Mouse (Mus musculus) limb, embryonic 15.5 days (tissue): ENCODE measurements around the gene Plcl2. TPM values are rescaled to one million over a fixed set of nuclear protein-coding genes. Genes with fewer than 3 reads are reported as not detected.
A peak's percentile ranks its signal among the peaks of the same experiment; 100 is the strongest.

Experiments used
- ATAC-seq: fragments of 200-750 bp; cut with Nextera tagmentation; 2 replicates; pipeline ENCODE4 v1.8.0; 2017; ENCODE audit warnings: low read depth, moderate TSS enrichment; ENCODE audit not compliant: insufficient number of reproducible peaks, low FRiP score, low TSS enrichment
- H3K27ac ChIP-seq: fragments of 300-500 bp; sonication (generic); 2 replicates; pipeline ENCODE4 v1.5.1; 2015; ENCODE audit warnings: moderate library complexity, mild to moderate bottlenecking, inconsistent platforms
- H3K27me3 ChIP-seq: fragments of 300-500 bp; sonication (generic); 2 replicates; pipeline ENCODE4 v1.6.1; 2015; ENCODE audit warnings: inconsistent platforms
- H3K36me3 ChIP-seq: fragments of 300-500 bp; sonication (generic); 2 replicates; pipeline ENCODE4 v1.6.1; 2015; ENCODE audit warnings: inconsistent platforms
- H3K4me1 ChIP-seq: fragments of 300-500 bp; sonication (generic); 2 replicates; pipeline ENCODE4 v1.6.1; 2015; ENCODE audit warnings: inconsistent platforms
- H3K4me2 ChIP-seq: fragments of 300-500 bp; sonication (generic); 2 replicates; pipeline ENCODE4 v1.6.1; 2015; ENCODE audit warnings: mild to moderate bottlenecking, inconsistent platforms
- H3K4me3 ChIP-seq: fragments of 300-500 bp; sonication (generic); 2 replicates; pipeline ENCODE4 v1.5.1; 2015; ENCODE audit warnings: mild to moderate bottlenecking, inconsistent platforms
- H3K9ac ChIP-seq: fragments of 300-500 bp; sonication (generic); 2 replicates; pipeline ENCODE4 v1.6.1; 2015; ENCODE audit warnings: inconsistent platforms
- H3K9me3 ChIP-seq: fragments of 300-500 bp; sonication (generic); 2 replicates; pipeline ENCODE4 v1.6.1; 2016; ENCODE audit warnings: inconsistent platforms
- WGBS: fragments of 180-500 bp; shearing (Covaris S2); methylation state at CpG from one replicate; pipeline ENCODE4 v1.1.7; 2015; 5-methylcytosine and 5-hydroxymethylcytosine counted together
- polyA plus RNA-seq: library from polyadenylated mRNA; unstranded; fragments of >200 nt; fragmentation: Nextera tagmentation; extraction: Ambion mirVana; gene quantifications from 2 replicates; pipeline ENCODE4 v1.2.1, GENCODE M21; 2015

The Plcl2 gene
- polyA plus RNA-seq, 1 experiment from 2014 or later = 3.1 TPM

DNA sequence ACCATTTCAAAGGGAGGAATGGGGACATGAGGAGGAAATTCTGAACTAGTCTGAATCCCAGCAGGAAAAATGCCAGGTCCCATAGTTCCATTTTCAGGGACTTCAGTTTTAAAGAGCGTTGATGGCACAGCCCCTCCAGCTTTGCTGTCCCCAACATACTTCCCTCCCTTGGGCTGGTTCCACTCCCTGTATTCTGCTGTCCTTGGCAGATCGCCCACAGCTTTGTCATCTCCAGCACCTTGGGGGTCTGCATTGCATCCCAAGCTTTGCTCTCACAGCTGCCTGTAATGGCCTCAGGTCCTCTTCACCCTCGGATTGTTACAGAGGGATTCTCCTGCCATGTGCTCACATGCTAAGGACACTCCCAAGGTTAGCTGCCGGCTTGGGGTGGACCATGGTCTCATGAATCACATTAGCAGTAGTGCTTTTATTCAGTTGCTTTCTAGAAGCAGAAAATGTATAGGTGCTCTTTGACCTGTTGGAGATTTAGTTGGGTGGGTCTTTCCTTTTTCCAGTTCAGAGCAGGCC lies 159.5 kb downstream of the Plcl2 start:
- Histone ChIP-seq H3K9me3 (no peaks in the 10 kb centered on the region), H3K4me1 (no peaks in the 10 kb centered on the region), H3K27ac (no peak overlapping the region), H3K4me3 (no peak overlapping the region), H3K9ac (no peak overlapping the region), H3K27me3 (no peaks in the 10 kb centered on the region), H3K4me2 (no peak overlapping the region), H3K36me3 (no peaks in the 10 kb centered on the region)
- ATAC-seq = no peak
- WGBS = 81% methylated on average over 4 of the region's 4 CpGs

DNA sequence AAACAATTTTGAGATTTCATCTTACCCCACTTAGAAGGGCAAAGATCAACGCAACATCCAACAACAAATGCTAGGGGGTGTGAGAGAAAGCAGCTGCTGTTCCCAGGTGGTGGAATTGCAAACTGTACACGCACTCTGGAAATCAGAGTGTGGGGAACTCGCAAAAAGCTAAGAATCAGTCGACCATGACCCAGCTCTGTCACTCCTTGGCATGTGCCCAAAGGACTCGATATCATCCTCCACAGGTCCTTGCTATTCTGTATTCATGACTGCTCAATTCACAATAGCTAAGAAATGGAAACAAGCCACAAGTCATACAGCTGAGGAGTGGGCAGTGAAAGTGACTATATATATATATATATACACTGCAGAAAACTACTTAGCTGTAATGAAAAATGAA lies 162.2 kb downstream of the Plcl2 start:
- no peak overlapping the region for H3K9ac ChIP-seq
- H3K36me3 ChIP-seq = no peaks in the 10 kb centered on the region
- ATAC-seq = no peak
- H3K27me3 ChIP-seq = no peaks in the 10 kb centered on the region
- H3K4me2 ChIP-seq = no peak overlapping the region
- no peaks in the 10 kb centered on the region for H3K9me3 ChIP-seq
- no peak overlapping the region for H3K27ac ChIP-seq
- no peaks in the 10 kb centered on the region for H3K4me1 ChIP-seq
- 77% methylated on average over 5 of the region's 5 CpGs for WGBS
- H3K4me3 ChIP-seq = no peak overlapping the region

DNA sequence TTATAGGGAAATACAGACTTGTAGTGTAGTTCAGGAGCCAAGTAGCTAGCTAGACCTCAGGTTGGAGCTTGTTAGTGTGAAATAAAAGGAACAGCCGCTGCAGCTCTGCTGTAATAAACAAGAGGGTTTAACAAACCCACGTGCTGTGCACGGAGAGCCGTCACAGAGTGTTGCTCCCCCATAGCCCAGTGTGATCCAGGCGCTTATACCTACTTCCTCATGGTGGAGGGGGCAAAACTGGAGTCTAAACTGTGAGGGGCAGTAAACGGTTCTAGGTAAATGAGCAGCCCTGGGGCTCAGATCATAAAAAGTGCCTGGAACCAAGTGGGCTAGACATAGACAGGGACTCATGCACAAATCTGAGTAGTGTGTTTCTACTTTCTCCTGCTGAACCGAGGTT lies 165.4 kb downstream of the Plcl2 start:
- Histone ChIP-seq H3K9me3 (no peaks in the 10 kb centered on the region), H3K27me3 (no peaks in the 10 kb centered on the region), H3K36me3 (no peaks in the 10 kb centered on the region), H3K4me1 (peaks cover 17% of the 10 kb centered on the region; the same call in 1 of the 2 replicates), H3K27ac (no peak overlapping the region), H3K9ac (no peak overlapping the region), H3K4me2 (no peak overlapping the region), H3K4me3 (no peak overlapping the region)
- 33% methylated on average over 7 of the region's 7 CpGs for WGBS
- ATAC-seq = no peak

DNA sequence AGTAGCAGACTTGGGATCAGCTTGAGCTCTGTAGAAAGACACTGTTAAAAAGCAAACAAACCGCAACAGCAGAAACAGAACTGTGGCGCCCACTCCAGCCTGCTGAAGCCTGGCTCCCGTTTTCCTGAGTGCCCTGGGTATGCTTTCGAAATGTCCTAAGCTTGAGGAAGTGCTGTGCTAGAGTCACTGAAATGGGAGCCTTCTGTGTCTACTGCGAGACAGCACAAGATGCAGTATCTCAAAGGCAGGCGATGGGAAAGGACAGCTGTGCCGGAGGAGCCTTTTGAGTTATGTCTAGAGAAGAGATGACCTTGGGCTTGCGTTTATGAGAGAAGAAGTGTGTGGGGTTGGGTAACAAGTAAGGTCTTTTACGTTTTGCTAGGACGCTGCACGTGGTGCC lies 166.0 kb downstream of the Plcl2 start:
- Histone ChIP-seq H3K4me3 (no peak overlapping the region), H3K36me3 (no peaks in the 10 kb centered on the region), H3K9me3 (no peaks in the 10 kb centered on the region), H3K9ac (no peak overlapping the region), H3K27me3 (no peaks in the 10 kb centered on the region), H3K4me2 (no peak overlapping the region), H3K4me1 (peaks cover 17% of the 10 kb centered on the region; the same call in 1 of the 2 replicates), H3K27ac (no peak overlapping the region)
- WGBS = 73% methylated on average over 11 of the region's 11 CpGs
- no peak for ATAC-seq

DNA sequence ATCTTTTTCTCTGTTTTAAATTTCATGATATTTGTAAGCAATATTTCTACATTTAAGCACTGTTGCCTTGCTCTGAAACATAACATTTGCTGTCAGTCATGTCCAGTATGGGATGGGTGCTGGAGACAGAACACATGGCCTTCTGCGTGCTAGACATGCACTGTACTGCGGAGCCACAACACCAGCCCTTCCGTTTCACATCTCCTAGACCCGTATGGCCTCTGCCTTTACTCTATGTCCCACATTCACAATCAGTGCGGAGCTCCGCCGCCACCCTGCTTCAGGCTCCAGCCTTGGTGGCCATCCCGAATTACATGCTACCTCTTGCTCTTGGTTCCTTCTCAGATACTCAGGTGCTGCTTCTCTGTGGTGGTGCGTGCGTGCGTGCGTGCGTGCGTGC lies 168.1 kb downstream of the Plcl2 start:
- Histone ChIP-seq H3K9ac (no peak overlapping the region), H3K9me3 (no peaks in the 10 kb centered on the region), H3K27ac (no peak overlapping the region), H3K36me3 (no peaks in the 10 kb centered on the region), H3K4me2 (0 out of 2 replicates have a peak overlapping the region, but pooled peaks have one; percentile 25), H3K27me3 (no peaks in the 10 kb centered on the region), H3K4me3 (no peak overlapping the region), H3K4me1 (peaks cover 17% of the 10 kb centered on the region; the same call in 1 of the 2 replicates)
- ATAC-seq = no peak
- 83% methylated on average over 14 of the region's 14 CpGs for WGBS

DNA sequence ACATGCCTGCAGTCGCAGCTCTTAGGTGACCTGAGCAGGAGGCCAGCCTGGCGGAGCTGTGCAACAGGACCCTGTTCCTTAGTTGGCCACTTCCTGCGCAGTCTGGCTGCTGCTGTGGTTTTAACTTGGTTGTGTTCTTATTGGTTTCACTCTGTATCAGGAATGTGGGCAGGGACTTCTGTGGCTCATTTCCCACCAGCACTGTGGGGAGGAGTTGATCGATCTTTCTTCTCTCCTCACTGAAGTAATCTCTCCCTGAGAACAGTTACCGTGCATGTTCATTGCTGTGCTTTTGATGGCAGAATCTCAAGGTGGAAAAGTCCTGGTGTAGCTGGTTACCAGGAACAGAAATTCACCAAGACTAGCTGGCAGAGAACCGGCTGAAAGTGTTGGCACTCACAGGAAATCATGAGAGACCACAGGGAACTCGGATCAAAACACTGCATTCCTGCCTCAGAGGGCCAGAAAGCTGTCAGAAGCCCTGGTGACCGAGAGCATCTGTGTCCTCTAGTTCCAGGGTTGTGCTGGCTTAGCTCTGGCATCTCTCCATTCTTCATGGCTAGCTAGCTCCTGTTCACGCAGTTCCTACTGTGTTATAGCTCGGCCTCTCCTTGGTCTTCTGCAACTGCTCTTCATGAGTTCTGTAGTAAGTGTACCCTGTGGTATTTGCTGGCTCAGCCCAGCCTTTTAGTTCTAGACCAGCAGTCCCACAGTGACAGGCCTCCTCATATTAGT lies 168.9 kb downstream of the Plcl2 start:
- Histone ChIP-seq H3K36me3 (no peaks in the 10 kb centered on the region), H3K27ac (peak overlapping the region; percentile 76), H3K4me1 (peaks cover 17% of the 10 kb centered on the region; the same call in 1 of the 2 replicates), H3K27me3 (no peaks in the 10 kb centered on the region), H3K4me2 (peak overlapping the region; percentile 25), H3K4me3 (0 out of 2 replicates have a peak overlapping the region, but pooled peaks have one; percentile 3), H3K9me3 (no peaks in the 10 kb centered on the region), H3K9ac (no peak overlapping the region)
- ATAC-seq = peak; percentile 45; the same call in 1 of the 2 replicates
- 28% methylated on average over 10 of the region's 10 CpGs for WGBS

DNA sequence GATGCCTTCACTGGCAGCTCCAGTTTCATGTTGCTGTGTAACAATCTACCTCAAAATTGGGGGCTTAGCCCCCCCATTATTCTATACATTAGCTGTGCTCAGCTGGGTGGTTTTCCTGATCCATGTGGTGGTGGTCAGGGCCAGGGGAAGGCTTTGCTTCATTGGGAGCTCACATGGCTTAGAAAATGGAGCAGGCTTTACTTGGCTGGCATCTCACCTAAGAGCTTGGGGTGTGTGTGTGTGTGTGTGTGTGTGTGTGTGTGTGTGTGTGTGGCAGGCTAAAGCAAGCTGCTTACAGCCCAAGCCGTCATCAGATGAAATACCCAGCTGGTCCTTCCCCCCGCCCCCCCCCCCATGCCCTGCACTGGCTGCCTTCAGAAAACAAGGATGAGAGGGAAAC lies 169.5 kb downstream of the Plcl2 start:
- H3K27ac ChIP-seq = peak overlapping the region; percentile 76
- 39% methylated on average over 2 of the region's 2 CpGs for WGBS
- no peaks in the 10 kb centered on the region for H3K27me3 ChIP-seq
- H3K4me1 ChIP-seq = peaks cover 17% of the 10 kb centered on the region; the same call in 1 of the 2 replicates
- no peak overlapping the region for H3K4me3 ChIP-seq
- H3K4me2 ChIP-seq = no peak overlapping the region
- H3K36me3 ChIP-seq = no peaks in the 10 kb centered on the region
- no peak overlapping the region for H3K9ac ChIP-seq
- no peaks in the 10 kb centered on the region for H3K9me3 ChIP-seq
- 0 out of 2 replicates have a peak, but pooled peaks have one; percentile 21 for ATAC-seq

DNA sequence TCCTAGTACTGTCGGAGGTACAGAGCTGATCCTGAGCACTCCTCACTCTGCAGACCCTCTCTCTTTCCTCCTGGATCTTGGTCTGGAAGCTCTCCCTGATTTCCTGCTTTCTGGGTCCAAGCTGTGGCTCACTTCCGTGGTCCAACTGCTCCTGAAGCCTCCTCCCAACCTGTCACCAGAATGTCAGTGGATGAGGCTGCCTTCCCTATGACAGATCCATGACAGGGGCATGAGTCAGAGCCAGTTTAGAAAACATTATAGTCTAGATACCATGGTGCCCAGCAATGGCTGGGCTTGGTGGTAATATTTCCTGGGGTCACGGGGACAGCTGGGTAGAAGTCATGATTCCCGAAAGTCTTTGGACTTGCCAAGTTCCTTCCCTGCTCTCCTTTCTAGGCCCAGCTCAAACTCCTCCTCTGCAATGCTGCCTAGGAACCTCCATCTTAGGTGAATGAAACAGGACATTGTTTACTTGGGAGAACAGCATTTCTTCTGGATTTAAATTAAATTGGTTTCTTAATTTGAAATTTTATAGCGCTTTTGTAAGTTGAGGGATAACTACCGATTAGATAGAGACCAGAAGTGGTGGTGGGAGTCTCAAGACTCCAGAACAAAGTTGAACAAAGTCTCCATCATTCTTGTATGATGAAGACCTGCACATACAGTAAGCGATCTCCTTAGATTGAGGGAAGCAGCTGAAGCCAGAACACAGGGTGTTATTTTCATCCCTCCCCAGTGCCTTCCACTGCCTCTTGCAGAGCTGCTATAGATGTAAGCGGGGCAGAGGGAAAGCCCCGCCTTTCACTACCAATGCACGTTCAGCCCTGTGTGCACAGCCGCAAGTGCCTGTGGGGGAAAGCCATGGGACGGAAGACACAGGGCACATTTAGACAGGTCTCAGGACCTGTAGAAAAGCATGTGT lies 170.7 kb downstream of the Plcl2 start:
- H3K27me3 ChIP-seq = no peaks in the 10 kb centered on the region
- H3K4me1 ChIP-seq = peaks cover 17% of the 10 kb centered on the region; the same call in 1 of the 2 replicates
- H3K36me3 ChIP-seq = no peaks in the 10 kb centered on the region
- H3K9me3 ChIP-seq = no peaks in the 10 kb centered on the region
- 80% methylated on average over 12 of the region's 12 CpGs for WGBS
- H3K9ac ChIP-seq = no peak overlapping the region
- no peak overlapping the region for H3K4me2 ChIP-seq
- ATAC-seq = no peak
- H3K27ac ChIP-seq = no peak overlapping the region
- H3K4me3 ChIP-seq = no peak overlapping the region

DNA sequence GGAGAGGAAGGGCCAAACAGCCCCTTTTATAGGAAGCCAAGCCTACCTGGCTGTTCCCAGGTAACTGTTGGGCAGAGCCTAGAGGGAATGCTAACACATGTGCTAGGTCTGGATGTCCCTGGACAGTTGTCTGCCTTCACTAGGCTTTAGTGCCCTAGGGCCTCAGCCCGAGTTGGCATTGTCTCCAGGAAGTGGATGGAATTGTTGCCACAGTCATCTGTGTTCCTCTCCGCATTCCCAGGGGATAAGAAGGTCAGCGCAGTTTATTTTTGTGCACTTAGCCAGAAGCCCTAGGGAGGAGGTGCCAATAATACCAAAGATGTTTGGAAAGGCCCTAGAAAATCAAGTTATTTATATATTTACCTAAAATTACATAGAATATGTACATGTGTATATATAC lies 173.5 kb downstream of the Plcl2 start:
- WGBS = 76% methylated on average over 3 of the region's 3 CpGs
- H3K27ac ChIP-seq = no peak overlapping the region
- H3K4me1 ChIP-seq = peaks cover 12% of the 10 kb centered on the region; the same call in 1 of the 2 replicates
- no peaks in the 10 kb centered on the region for H3K9me3 ChIP-seq
- no peak overlapping the region for H3K9ac ChIP-seq
- no peak for ATAC-seq
- H3K36me3 ChIP-seq = no peaks in the 10 kb centered on the region
- no peak overlapping the region for H3K4me3 ChIP-seq
- H3K27me3 ChIP-seq = no peaks in the 10 kb centered on the region
- H3K4me2 ChIP-seq = no peak overlapping the region

DNA sequence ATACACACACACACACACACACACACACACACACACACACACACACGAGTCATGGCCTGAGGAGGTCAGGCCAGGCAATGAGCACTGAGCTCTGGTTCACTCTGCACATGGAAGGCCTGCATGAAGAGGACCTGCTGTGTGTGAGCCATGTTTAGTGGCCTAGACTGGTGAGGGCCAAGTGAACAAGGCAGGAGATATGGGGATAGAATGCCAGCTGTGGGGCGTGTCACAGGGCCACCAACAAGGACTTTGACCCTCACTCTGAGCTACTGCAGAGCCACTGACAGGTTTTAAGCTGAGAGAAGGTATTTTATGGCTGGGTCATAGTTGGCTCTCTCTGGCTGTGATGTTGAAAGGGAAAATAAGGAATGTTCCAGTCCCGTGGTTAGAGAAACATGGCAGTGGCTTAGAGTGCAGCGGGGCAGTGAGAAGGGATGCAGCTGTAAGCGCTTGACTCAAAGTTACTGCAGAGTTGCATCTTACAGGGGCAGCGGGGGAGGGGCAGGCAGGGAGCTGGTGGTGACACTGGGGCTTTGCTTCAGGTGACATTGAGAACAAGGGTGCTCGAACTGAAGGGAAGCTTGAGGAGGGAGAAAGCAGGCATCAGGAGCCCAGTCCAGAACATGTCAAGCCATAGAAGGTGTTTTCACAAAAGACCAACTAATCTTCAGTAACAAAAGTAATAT lies 175.9 kb downstream of the Plcl2 start:
- ATAC-seq = no peak
- no peak overlapping the region for H3K9ac ChIP-seq
- no peak overlapping the region for H3K27ac ChIP-seq
- no peaks in the 10 kb centered on the region for H3K36me3 ChIP-seq
- 64% methylated on average over 7 of the region's 7 CpGs for WGBS
- no peak overlapping the region for H3K4me2 ChIP-seq
- no peaks in the 10 kb centered on the region for H3K4me1 ChIP-seq
- no peaks in the 10 kb centered on the region for H3K27me3 ChIP-seq
- no peak overlapping the region for H3K4me3 ChIP-seq
- H3K9me3 ChIP-seq = no peaks in the 10 kb centered on the region

DNA sequence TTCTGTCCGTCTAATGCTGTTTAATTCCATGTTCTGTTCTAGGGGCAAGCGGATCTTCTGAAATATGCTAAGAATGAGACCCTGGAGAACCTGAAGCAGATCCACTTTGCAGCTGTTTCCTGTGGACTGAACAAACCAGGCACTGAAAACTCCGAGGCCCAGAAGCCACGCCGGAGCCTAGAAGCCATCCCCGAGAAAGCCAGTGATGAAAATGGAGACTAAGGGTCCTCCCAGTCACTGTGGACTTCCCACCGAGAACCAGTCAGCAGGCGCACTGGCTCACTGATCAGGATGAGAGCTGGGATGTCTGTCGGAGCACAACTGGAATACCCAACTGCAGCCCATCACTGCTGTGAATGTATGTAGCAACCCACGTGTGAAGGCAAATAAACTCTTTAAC lies 178.5 kb downstream of the Plcl2 start:
- no peak for ATAC-seq
- Histone ChIP-seq H3K9me3 (no peaks in the 10 kb centered on the region), H3K4me2 (no peak overlapping the region), H3K4me3 (no peak overlapping the region), H3K9ac (no peak overlapping the region), H3K27ac (no peak overlapping the region), H3K27me3 (no peaks in the 10 kb centered on the region), H3K36me3 (no peaks in the 10 kb centered on the region), H3K4me1 (no peaks in the 10 kb centered on the region)
- 67% methylated on average over 10 of the region's 10 CpGs for WGBS
